Mouse (Mus musculus): Measurements from ENCODE around the gene Elovl1.
A peak's percentile ranks its signal among the peaks of the same experiment; 100 is the strongest.

Gene Elovl1

DNA sequence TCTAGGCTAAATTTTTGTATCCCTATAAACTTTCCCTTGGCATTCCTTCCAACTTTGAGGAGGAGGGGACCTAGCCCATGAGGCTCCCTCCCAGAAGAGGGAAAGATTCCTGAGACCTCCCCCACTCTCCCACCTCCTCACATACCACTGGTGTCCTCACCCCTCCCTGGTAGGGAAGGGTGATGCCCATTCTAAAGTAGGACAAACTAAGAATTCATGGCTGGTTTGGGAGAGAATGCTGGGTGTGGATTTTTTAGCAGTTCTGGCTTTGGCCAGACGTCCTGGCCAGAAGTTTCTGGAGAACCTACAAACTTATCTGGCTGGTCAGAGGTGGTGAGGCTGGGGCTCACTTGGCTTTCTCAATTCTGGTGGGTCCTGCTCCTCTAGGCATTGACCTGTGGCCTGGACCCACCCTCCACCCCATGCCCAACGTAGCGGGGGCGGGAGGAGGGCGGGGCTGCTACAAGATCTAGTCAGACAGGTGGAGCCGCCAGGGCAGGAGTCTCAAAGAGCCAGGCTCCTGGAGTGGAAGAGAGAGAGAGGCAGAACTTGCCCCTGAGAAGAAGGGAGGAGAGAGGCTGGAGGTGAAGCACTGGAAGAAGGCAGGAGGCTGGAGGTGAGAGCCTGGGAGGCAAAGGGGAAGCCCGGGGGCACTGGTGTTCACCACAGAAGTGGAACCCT, 1.5 kb downstream of the Elovl1 start:
- no peak for DNase-seq

- DNase-seq: no peak
Measured at GRCm38 (mm10) chr4:118432332-118432731, 4.4 kb downstream of the Elovl1 start.

DNA sequence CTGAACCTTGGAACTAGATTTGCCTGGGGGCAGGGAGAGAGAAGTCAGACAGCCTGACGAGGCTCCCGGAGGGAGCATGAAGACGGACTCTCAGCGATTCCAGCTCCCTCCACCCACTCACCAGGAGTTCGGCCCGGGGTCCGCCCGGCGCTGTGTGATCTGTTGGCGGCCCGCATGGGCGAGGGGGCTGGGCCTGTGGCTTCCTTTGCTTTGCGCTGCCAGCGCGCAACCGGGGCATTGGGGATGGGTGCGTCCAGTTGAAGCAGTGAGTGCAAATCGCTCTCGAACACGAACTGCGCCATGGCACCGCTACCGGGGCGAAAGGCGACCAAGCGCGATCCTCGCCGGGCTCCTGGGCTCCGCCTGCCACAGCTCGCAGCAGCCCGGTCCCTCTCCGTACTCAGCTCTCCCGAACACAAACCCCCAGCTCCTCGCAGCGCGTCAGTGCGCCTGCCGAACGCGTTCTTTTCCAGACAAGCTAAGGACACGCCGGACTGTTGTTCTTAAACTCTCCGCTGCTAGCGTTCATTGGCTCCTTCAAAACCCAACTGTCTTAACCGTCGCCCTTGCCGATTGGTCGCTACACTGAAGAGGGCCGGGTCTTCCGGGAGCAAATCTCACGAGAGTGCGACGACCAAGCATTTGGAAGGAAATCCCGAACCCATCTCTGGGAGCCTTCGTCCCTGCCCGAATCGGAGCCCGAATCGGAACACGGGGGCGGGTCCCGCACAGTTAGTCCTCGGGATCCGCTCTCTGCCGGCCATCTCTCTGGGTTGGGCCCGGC, 9.1 kb downstream of the Elovl1 start, which contains the start of gene Cdc20:
Gene Cdc20, minus strand, starts transcription at position 533 of the 784 bp plus-strand sequence.
- peak; percentile 82 for DNase-seq

DNA sequence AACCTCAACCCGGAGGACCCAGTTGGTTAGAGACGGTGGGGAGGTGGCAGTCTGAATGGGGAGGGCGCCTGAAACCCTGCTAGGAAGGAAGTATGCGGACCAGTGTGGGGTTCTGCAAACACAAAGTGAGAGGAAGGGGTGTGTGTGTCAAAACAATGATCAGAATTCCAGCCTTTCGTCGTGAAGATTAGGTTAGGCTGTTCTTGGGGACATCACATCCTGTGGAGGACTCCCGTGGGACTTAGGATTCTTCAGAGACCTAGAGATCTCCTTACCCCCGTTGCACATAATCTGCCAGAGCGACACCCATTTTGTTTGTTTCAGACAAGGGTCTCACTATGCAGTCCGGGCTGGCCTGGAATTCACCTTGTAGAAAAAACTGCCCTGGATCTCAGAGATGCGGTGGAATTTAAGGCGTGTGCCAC, 9.9 kb downstream of the Elovl1 start:
- DNase-seq: peak; percentile 27 to 33

DNA sequence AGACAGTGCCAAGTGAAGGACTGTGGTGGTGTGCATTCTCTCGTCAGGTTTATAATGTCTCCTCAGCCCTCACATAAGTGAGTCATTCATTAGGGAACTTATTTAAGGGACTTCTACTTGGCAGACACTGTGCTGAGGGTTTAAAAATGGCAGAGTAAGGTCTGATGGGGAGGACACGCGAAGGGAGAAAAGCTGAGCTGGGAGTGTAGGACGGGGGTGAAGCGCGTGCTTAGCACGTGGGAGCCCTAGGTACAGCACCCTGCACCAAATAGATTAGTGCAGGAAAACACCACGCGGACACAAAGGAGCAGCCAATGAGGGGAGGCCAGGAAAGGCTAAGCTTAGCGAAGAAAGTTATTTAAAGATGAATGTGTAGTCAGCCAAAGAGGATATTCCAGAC, 17.2 kb downstream of the Elovl1 start:
- no peak for DNase-seq

- no peak for DNase-seq
Measured at GRCm38 (mm10) chr4:118445781-118446414, 18.0 kb downstream of the Elovl1 start.

GRCm38 (mm10) chr4:118446415-118447153, 18.7 kb downstream of the Elovl1 start:
- no peak for DNase-seq

- DNase-seq: no peak
Measured at GRCm38 (mm10) chr4:118457345-118457975, 29.6 kb downstream of the Elovl1 start, which contains the start of gene Mpl. TSS of gene Mpl (minus strand) at chr4:118457513.

- DNase-seq: no peak
Measured at GRCm38 (mm10) chr4:118464956-118465355, 37.1 kb downstream of the Elovl1 start.

GRCm38 (mm10) chr4:118465697-118466163, 37.8 kb downstream of the Elovl1 start:
- no peak for DNase-seq

GRCm38 (mm10) chr4:118471281-118471680, 43.4 kb downstream of the Elovl1 start:
- DNase-seq: no peak

GRCm38 (mm10) chr4:118472687-118473086, 44.8 kb downstream of the Elovl1 start:
- DNase-seq: no peak

- DNase-seq: no peak
Measured at GRCm38 (mm10) chr4:118476773-118477530, 49.1 kb downstream of the Elovl1 start.
